In the genomic region with DNA sequence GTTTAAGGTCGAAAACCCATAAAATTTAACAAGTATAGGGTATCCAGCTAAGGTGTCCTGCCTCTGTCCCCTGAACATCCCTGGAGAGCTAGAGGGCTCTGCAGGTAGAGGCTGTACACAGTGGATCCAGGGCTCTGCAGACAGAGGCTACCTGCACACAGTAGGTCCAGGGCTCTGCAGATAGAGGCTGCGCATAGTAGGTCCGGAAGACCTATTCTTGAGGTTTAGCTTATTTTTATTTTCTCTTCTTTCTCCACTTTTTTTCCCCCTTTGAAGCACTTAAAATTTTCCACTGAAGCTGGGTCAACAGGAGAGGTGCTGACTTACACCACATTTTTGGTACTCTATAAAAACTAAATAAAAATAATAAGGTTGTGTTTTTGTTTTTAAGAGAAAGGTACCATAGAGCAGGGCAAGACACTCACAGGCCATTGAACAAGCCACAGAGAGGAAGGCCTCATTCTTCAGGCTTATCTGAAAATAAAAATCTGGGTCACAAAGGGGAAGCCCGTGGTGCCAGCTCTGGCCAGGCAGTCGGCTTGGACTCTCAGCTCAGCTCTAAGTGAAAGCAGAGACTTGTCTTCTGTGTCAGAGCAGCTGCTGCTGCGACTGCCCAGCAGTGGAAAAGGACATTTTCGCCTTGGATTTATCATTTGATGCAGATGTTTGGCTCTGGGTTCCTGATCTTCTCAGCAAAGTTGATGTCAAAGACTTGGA, we compare ENCODE assay signal across 16 mouse cellular contexts. TPM values are rescaled to one million over a fixed set of nuclear protein-coding genes. Genes with fewer than 3 reads are reported as not detected.
A peak's percentile ranks its signal among the peaks of the same experiment; 100 is the strongest.
DNase-seq lines count a peak whose midpoint lies in the region; ATAC-seq lines count a peak whose summit lies in the region.
"Had no signal": no experiment of that assay in that cellular context is flagged by ENCODE, and none has a peak within 500 bp of the region (broad histone marks: within the 10 kb centered on the region; RNA-seq: fewer than 3 reads in every experiment).

No protein-coding gene starts in this region.

- peak overlapping the region; percentile 68 for H3K27ac ChIP-seq in embryonic facial prominence, embryonic 15.5 days (replicated peaks)
- no peak overlapping the region for H3K27ac ChIP-seq in embryonic facial prominence, embryonic 10.5 days (replicated peaks)
- H3K27ac ChIP-seq in limb, embryonic 15.5 days: peak overlapping the region; percentile 67; the same call in 1 of the 2 replicates
- no peak overlapping the region for H3K27ac ChIP-seq in limb, embryonic 10.5 days
- H3K27ac ChIP-seq: hindbrain, embryonic 12.5 days; left cerebral cortex, adult 2 months; limb, embryonic 13.5 days; neural tube, embryonic 12.5 days had no signal

- peaks cover 21% of the 10 kb centered on the region for H3K4me1 ChIP-seq in embryonic facial prominence, embryonic 15.5 days
- peaks cover 13% of the 10 kb centered on the region for H3K4me1 ChIP-seq in embryonic facial prominence, embryonic 10.5 days
- peaks cover 8% of the 10 kb centered on the region for H3K4me1 ChIP-seq in limb, embryonic 15.5 days
- 0 out of 2 replicates have a peak, but pooled peaks cover 3% of the 10 kb centered on the region for H3K4me1 ChIP-seq in limb, embryonic 10.5 days
- H3K4me1 ChIP-seq: hindbrain, embryonic 12.5 days; neural tube, embryonic 12.5 days had no signal

- no peaks in the 10 kb centered on the region for H3K36me3 ChIP-seq in embryonic facial prominence, embryonic 15.5 days
- no peaks in the 10 kb centered on the region for H3K36me3 ChIP-seq in embryonic facial prominence, embryonic 10.5 days (replicated peaks)
- no peaks in the 10 kb centered on the region for H3K36me3 ChIP-seq in limb, embryonic 15.5 days
- H3K36me3 ChIP-seq in limb, embryonic 10.5 days: no peaks in the 10 kb centered on the region
- H3K36me3 ChIP-seq: hindbrain, embryonic 12.5 days; kidney, embryonic 15.5 days; limb, embryonic 13.5 days; neural tube, embryonic 12.5 days had no signal

- no peak for ATAC-seq in embryonic facial prominence, embryonic 15.5 days (ENCODE audit: insufficient number of reproducible peaks, low FRiP score, low TSS enrichment, low read depth)
- no peak for ATAC-seq in limb, embryonic 15.5 days (ENCODE audit: insufficient number of reproducible peaks, low FRiP score, low TSS enrichment, low read depth)
- ATAC-seq in granulocyte monocyte progenitor cell, adult 5-6 weeks (replicated peaks; ENCODE audit: poor library complexity, severe bottlenecking): no peak
- ATAC-seq: forebrain, embryonic 14.5 days had no signal

- no peak overlapping the region for H3K9ac ChIP-seq in embryonic facial prominence, embryonic 15.5 days
- H3K9ac ChIP-seq in limb, embryonic 15.5 days: no peak overlapping the region
- H3K9ac ChIP-seq: hindbrain, embryonic 12.5 days; kidney, embryonic 15.5 days; limb, embryonic 13.5 days; neural tube, embryonic 12.5 days had no signal

- no peak for DNase-seq in embryonic facial prominence, embryonic 10.5 days (ENCODE audit: low spot score)
- DNase-seq in limb, embryonic 10.5 days (ENCODE audit: low spot score): no peak
- peak; percentile 49 to 60 for DNase-seq in cerebellum, postnatal 25 days
- peak; percentile 33 for DNase-seq in heart, postnatal 4 days
- no peak for DNase-seq in layer of hippocampus, postnatal 36 days
- DNase-seq: adrenal gland, adult 8-10 months; right cerebral cortex, postnatal 4 days had no signal

- H3K27me3 ChIP-seq in embryonic facial prominence, embryonic 15.5 days: no peaks in the 10 kb centered on the region
- H3K27me3 ChIP-seq in embryonic facial prominence, embryonic 10.5 days (replicated peaks; ENCODE audit: low read depth, poor library complexity, severe bottlenecking): no peaks in the 10 kb centered on the region
- H3K27me3 ChIP-seq in limb, embryonic 15.5 days: no peaks in the 10 kb centered on the region
- no peaks in the 10 kb centered on the region for H3K27me3 ChIP-seq in limb, embryonic 10.5 days (ENCODE audit: low read depth, poor library complexity, severe bottlenecking)
- H3K27me3 ChIP-seq: hindbrain, embryonic 12.5 days; kidney, embryonic 15.5 days; limb, embryonic 13.5 days; neural tube, embryonic 12.5 days had no signal

- no peak overlapping the region for H3K4me3 ChIP-seq in embryonic facial prominence, embryonic 15.5 days (replicated peaks)
- H3K4me3 ChIP-seq in embryonic facial prominence, embryonic 10.5 days: no peak overlapping the region
- H3K4me3 ChIP-seq in limb, embryonic 15.5 days: no peak overlapping the region
- H3K4me3 ChIP-seq in limb, embryonic 10.5 days: no peak overlapping the region
- H3K4me3 ChIP-seq: hindbrain, embryonic 12.5 days; kidney, embryonic 15.5 days; left cerebral cortex, adult 2 months; limb, embryonic 13.5 days; neural tube, embryonic 12.5 days had no signal

- no peak overlapping the region for H3K4me2 ChIP-seq in embryonic facial prominence, embryonic 15.5 days (replicated peaks)
- H3K4me2 ChIP-seq in limb, embryonic 15.5 days: no peak overlapping the region
- H3K4me2 ChIP-seq: hindbrain, embryonic 12.5 days; kidney, embryonic 15.5 days; limb, embryonic 13.5 days; neural tube, embryonic 12.5 days had no signal

- no peaks in the 10 kb centered on the region for H3K9me3 ChIP-seq in embryonic facial prominence, embryonic 15.5 days (replicated peaks)
- no peaks in the 10 kb centered on the region for H3K9me3 ChIP-seq in embryonic facial prominence, embryonic 10.5 days
- H3K9me3 ChIP-seq in limb, embryonic 15.5 days: no peaks in the 10 kb centered on the region
- no peaks in the 10 kb centered on the region for H3K9me3 ChIP-seq in limb, embryonic 10.5 days (replicated peaks)
- H3K9me3 ChIP-seq: hindbrain, embryonic 12.5 days; kidney, embryonic 15.5 days; limb, embryonic 13.5 days; neural tube, embryonic 12.5 days had no signal

- WGBS in embryonic facial prominence, embryonic 15.5 days: 62% methylated on average over 7 of the region's 7 CpGs
- 74% methylated on average over 7 of the region's 7 CpGs for WGBS in embryonic facial prominence, embryonic 10.5 days
- 65% methylated on average over 7 of the region's 7 CpGs for WGBS in limb, embryonic 15.5 days
- 77% methylated on average over 7 of the region's 7 CpGs for WGBS in limb, embryonic 10.5 days

RNA-seq across cellular contexts. Expression of a gene that starts 18.0 kb away (rescaled TPM):
- 4.4 and 4.7 TPM in 2 replicates for polyA plus RNA-seq in embryonic facial prominence, embryonic 15.5 days (2015; fragmentation: Nextera tagmentation; extraction: Ambion mirVana)
- polyA plus RNA-seq in embryonic facial prominence, embryonic 10.5 days (2016; fragmentation: Nextera tagmentation; extraction: Ambion mirVana): 0.33 and 0.45 TPM in 2 replicates
- polyA plus RNA-seq in limb, embryonic 15.5 days (2015; fragmentation: Nextera tagmentation; extraction: Ambion mirVana): 5.3 and 5.4 TPM in 2 replicates
- polyA plus RNA-seq in limb, embryonic 10.5 days (2016; fragmentation: Nextera tagmentation; extraction: Ambion mirVana): 0.49 and 0.69 TPM in 2 replicates
- total RNA-seq in heart, postnatal 4 days (2021): 1 to 10 TPM; 2.3 to 2.6 TPM
- not detected for total RNA-seq in layer of hippocampus, postnatal 36 days (2021)
- not detected in 2 replicates for total RNA-seq in granulocyte monocyte progenitor cell, adult 5-6 weeks (2014; fragmentation: Nextera tagmentation)
- not detected in 2 replicates for total RNA-seq in granulocyte monocyte progenitor cell, adult 5-6 weeks (2017)
- total RNA-seq: left cerebral cortex, adult 2 months had no signal

Comparison
In these comparisons a context has a peak if more than half of its experiments do, and no peak if none do; other contexts are left out.
1. H3K27ac ChIP-seq: peak in embryonic facial prominence, embryonic 15.5 days (single experiment) and limb, embryonic 15.5 days (single experiment); none in embryonic facial prominence, embryonic 10.5 days (single experiment) and limb, embryonic 10.5 days (single experiment).
2. DNase-seq: peak in cerebellum, postnatal 25 days (2 of 2) and heart, postnatal 4 days (single experiment); none in embryonic facial prominence, embryonic 10.5 days (single experiment), limb, embryonic 10.5 days (single experiment) and layer of hippocampus, postnatal 36 days (0 of 2).